Mouse (Mus musculus) pancreas, adult 10 weeks (tissue): Measurements from ENCODE around the gene Ndufaf4. TPM values are rescaled to one million over a fixed set of nuclear protein-coding genes. Genes with fewer than 3 reads are reported as not detected.

Source experiments
- polyA plus RNA-seq: library from polyadenylated mRNA; stranded (reverse); fragments of 350-450 nt; fragmentation: Illumina TruSeq; extraction: RNeasy Lipid Tissue Mini Kit (QIAGEN cat#74804); gene quantifications from one replicate; pipeline ENCODE4 v1.2.3, GENCODE M21; 2015; ENCODE audit warnings: low read depth, low replicate concordance; ENCODE audit not compliant: insufficient read depth

Gene Ndufaf4
- polyA plus RNA-seq, result 10.7 TPM

GRCm38 (mm10) chr4:24897851-24898515, at the start of gene Ndufaf4:
TSS of gene Ndufaf4 (plus strand) at chr4:24898083.

GRCm38 (mm10) chr4:24850401-24851325, 47.2 kb upstream of the Ndufaf4 start, which contains the start of gene Klhl32:
TSS of gene Klhl32 (minus strand) at chr4:24851124.

Other genes starting within 250 kb of the Ndufaf4 start
- gene Klhl32, start 47.0 kb upstream of the Ndufaf4 start, polyA plus RNA-seq, result 1.3 TPM
- gene Gpr63, start 68.3 kb downstream of the Ndufaf4 start, polyA plus RNA-seq, result 0.33 TPM